Mouse (Mus musculus): Measurements from ENCODE around the gene Mfng.

Gene Mfng

GRCm38 (mm10) chr15:78779690-78780089 is 6.4 kb upstream of the Mfng start:
- Histone ChIP-seq H3K27me3 (ENCODE audit: control insufficient read depth, insufficient read depth, low read length, poor library complexity, severe bottlenecking) (no peaks in the 10 kb centered on the region), H3K36me3 (ENCODE audit: control insufficient read depth, insufficient read depth, low read length, poor library complexity, severe bottlenecking) (no peaks in the 10 kb centered on the region)
- no peak for DNase-seq (ENCODE audit: low read depth, low spot score)

DNA sequence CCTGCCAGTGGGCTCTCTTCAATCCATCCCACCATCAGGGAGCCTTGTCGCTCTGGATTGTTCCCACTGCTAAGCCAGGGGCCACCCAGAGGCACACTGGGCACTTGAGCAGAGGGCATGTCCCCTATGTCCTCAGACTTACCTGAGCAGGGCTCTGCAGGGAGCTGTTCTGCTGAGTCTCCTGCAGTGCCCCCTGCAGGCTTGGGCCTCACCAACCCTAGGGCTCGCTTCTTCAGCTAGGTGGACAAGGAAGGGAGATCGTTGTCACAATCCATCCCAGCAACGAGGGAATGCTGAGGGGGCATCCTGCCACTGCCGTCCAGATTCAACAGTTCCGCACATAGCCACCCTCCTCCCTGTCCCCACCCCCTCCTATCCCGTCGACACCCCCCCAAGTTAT is 6.0 kb upstream of the Mfng start:
- peak; percentile 23 for DNase-seq (ENCODE audit: low read depth, low spot score)
- no peaks in the 10 kb centered on the region for H3K36me3 ChIP-seq (ENCODE audit: control insufficient read depth, insufficient read depth, low read length, poor library complexity, severe bottlenecking)
- no peaks in the 10 kb centered on the region for H3K27me3 ChIP-seq (ENCODE audit: control insufficient read depth, insufficient read depth, low read length, poor library complexity, severe bottlenecking)

GRCm38 (mm10) chr15:78778077-78778870 is 5.0 kb upstream of the Mfng start:
- Histone ChIP-seq H3K36me3 (ENCODE audit: control insufficient read depth, insufficient read depth, low read length, poor library complexity, severe bottlenecking) (no peaks in the 10 kb centered on the region), H3K27me3 (ENCODE audit: control insufficient read depth, insufficient read depth, low read length, poor library complexity, severe bottlenecking) (no peaks in the 10 kb centered on the region)
- DNase-seq (ENCODE audit: low read depth, low spot score): peak; percentile 77

DNA sequence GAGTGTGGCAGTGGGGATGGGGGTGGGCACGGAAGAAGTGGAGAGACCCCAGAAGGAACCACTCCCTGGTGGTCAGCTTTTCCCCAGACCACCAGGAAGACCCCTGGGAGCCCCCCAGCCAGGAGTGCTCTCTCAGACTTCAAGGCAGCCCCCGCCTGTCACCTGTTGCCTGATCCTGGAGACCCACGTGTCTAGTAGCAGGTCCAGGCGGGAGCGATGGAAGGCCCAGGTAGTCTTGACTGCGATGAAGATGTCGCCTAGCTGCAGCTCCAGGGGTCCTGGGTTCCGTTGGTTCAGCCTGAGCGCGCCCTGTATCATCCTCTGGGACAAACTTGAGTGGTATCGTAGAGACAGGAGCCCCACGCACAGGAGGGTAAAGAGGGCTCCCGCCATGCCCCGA is 419 bp downstream of the Mfng start:
- no peak for DNase-seq (ENCODE audit: low read depth, low spot score)
- Histone ChIP-seq H3K27me3 (ENCODE audit: control insufficient read depth, insufficient read depth, low read length, poor library complexity, severe bottlenecking) (no peaks in the 10 kb centered on the region), H3K36me3 (ENCODE audit: control insufficient read depth, insufficient read depth, low read length, poor library complexity, severe bottlenecking) (no peaks in the 10 kb centered on the region; the same call in 1 of the 2 replicates)

GRCm38 (mm10) chr15:78772368-78772763 is 909 bp downstream of the Mfng start:
- no peaks in the 10 kb centered on the region; the same call in 1 of the 2 replicates for H3K36me3 ChIP-seq (ENCODE audit: control insufficient read depth, insufficient read depth, low read length, poor library complexity, severe bottlenecking)
- peak; percentile 37 for DNase-seq (ENCODE audit: low read depth, low spot score)
- H3K27me3 ChIP-seq (ENCODE audit: control insufficient read depth, insufficient read depth, low read length, poor library complexity, severe bottlenecking): no peaks in the 10 kb centered on the region

DNA sequence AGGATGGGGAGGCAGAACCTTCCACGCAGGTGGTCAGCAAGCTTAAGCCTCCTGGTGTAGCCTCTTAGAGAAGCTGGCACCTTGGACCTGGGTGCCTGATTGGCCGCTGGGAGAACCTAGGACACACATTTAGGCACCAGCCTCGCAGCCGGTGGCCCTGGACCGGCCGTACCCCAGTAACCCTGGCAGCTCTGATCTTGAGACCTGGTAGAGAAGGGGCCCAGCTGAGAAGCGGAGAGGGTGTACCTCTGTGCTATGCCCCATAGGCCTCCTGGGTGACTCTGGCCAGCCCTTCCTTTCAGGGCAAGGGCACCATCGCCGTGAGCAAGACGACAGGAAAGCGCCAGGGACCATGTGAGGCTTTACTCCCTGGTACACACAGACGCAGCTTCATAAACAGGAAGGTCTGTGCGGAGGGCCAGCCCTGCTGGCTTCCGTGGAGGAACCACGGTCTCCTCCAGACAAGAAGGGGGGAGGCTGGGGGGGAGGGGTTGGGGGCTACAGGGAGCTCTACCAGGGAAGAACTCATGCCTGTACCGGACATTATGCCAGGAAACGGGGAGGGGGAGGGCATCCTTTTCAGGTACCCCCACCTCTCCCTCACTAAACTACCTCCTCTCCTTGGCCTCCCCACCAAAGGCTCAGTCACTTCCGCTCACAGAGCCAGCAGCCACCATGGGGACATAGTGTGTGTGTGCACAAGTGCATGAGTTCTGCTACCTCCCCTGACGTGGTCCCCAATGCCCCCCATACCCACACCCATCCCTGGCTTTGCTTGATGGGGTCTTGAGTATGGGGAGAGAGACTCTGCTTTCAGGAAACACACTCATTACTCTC is 1.5 kb downstream of the Mfng start:
- H3K36me3 ChIP-seq (ENCODE audit: control insufficient read depth, insufficient read depth, low read length, poor library complexity, severe bottlenecking): peaks cover 4% of the 10 kb centered on the region
- H3K27me3 ChIP-seq (ENCODE audit: control insufficient read depth, insufficient read depth, low read length, poor library complexity, severe bottlenecking): no peaks in the 10 kb centered on the region
- peak; percentile 57 for DNase-seq (ENCODE audit: low read depth, low spot score)

- H3K36me3 ChIP-seq (ENCODE audit: control insufficient read depth, insufficient read depth, low read length, poor library complexity, severe bottlenecking): peaks cover 9% of the 10 kb centered on the region
- DNase-seq (ENCODE audit: low read depth, low spot score): no peak
- no peaks in the 10 kb centered on the region for H3K27me3 ChIP-seq (ENCODE audit: control insufficient read depth, insufficient read depth, low read length, poor library complexity, severe bottlenecking)
Measured at GRCm38 (mm10) chr15:78770983-78771355, 2.3 kb downstream of the Mfng start.

GRCm38 (mm10) chr15:78770234-78770982 is 2.9 kb downstream of the Mfng start:
- peaks cover 9% of the 10 kb centered on the region for H3K36me3 ChIP-seq (ENCODE audit: control insufficient read depth, insufficient read depth, low read length, poor library complexity, severe bottlenecking)
- DNase-seq (ENCODE audit: low read depth, low spot score): no peak
- no peaks in the 10 kb centered on the region for H3K27me3 ChIP-seq (ENCODE audit: control insufficient read depth, insufficient read depth, low read length, poor library complexity, severe bottlenecking)

- Histone ChIP-seq H3K27me3 (ENCODE audit: control insufficient read depth, insufficient read depth, low read length, poor library complexity, severe bottlenecking) (no peaks in the 10 kb centered on the region), H3K36me3 (ENCODE audit: control insufficient read depth, insufficient read depth, low read length, poor library complexity, severe bottlenecking) (peaks cover 13% of the 10 kb centered on the region)
- no peak for DNase-seq (ENCODE audit: low read depth, low spot score)
Measured at GRCm38 (mm10) chr15:78769064-78769463, 4.2 kb downstream of the Mfng start.

DNA sequence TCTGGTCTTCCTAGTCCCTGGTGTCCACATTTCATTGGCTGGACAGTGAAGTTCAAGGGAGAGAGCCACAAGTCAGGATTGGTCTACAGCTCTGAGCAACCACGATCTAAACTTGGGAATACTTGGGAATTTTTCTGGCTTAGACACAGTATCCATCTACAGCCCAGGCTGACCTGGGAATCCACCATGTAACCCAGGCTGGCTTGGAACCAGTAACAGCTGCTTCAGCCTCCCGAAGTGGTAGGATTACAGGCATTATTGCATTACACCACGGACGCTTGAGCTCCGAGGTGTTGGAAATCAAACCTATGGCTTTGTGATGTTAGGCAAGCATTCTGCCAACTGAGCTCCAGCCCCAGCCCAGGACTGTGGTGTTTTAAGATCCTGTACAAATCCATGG is 9.6 kb downstream of the Mfng start:
- no peak for DNase-seq (ENCODE audit: low read depth, low spot score)
- no peaks in the 10 kb centered on the region for H3K27me3 ChIP-seq (ENCODE audit: control insufficient read depth, insufficient read depth, low read length, poor library complexity, severe bottlenecking)
- peaks cover 20% of the 10 kb centered on the region for H3K36me3 ChIP-seq (ENCODE audit: control insufficient read depth, insufficient read depth, low read length, poor library complexity, severe bottlenecking)

- H3K36me3 ChIP-seq (ENCODE audit: control insufficient read depth, insufficient read depth, low read length, poor library complexity, severe bottlenecking): peaks cover 20% of the 10 kb centered on the region
- DNase-seq (ENCODE audit: low read depth, low spot score): no peak
- no peaks in the 10 kb centered on the region for H3K27me3 ChIP-seq (ENCODE audit: control insufficient read depth, insufficient read depth, low read length, poor library complexity, severe bottlenecking)
Measured at GRCm38 (mm10) chr15:78763210-78763609, 10.1 kb downstream of the Mfng start.

DNA sequence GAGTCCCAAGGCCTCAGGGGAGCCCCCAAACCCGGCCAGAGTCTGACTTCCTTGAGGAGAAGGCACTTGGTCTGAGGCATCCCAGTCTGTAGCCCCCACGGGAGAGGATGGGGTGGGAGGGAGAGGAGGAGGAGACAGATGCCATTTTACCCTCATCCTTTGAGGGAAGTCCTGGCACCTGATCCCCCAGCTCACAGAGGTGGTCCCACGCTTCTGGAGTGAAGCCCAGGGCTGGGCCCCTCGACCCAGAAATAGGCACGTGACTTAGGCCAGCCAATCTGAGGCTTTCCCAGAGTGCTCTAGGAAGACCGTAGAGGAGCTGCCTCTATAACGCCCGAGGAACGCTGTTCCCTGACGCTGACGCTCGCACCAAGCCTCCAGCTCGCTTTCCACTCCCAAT is 12.2 kb downstream of the Mfng start:
- DNase-seq (ENCODE audit: low read depth, low spot score): no peak
- Histone ChIP-seq H3K27me3 (ENCODE audit: control insufficient read depth, insufficient read depth, low read length, poor library complexity, severe bottlenecking) (no peaks in the 10 kb centered on the region), H3K36me3 (ENCODE audit: control insufficient read depth, insufficient read depth, low read length, poor library complexity, severe bottlenecking) (peaks cover 13% of the 10 kb centered on the region)

DNA sequence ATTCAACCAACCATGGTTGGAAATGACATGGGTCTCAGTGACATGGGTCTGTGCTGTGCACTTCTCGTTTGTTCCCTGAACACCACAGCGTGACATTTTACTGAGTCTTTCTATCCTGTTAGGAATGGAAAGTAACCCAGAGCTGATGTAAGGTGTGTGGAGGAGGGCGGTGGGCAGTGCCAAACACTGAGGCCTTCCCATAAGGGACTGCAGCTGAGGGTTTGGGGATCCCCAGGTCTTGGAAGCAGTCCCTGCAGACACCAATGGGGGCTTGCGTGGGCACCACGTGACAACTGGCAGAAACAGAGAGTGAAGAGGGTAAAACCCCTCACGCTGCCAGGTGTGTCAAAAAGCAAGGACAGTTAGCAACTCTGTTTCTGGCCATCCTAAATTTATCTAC is 15.1 kb downstream of the Mfng start:
- H3K36me3 ChIP-seq (ENCODE audit: control insufficient read depth, insufficient read depth, low read length, poor library complexity, severe bottlenecking): peaks cover 9% of the 10 kb centered on the region
- no peak for DNase-seq (ENCODE audit: low read depth, low spot score)
- no peaks in the 10 kb centered on the region for H3K27me3 ChIP-seq (ENCODE audit: control insufficient read depth, insufficient read depth, low read length, poor library complexity, severe bottlenecking)

DNA sequence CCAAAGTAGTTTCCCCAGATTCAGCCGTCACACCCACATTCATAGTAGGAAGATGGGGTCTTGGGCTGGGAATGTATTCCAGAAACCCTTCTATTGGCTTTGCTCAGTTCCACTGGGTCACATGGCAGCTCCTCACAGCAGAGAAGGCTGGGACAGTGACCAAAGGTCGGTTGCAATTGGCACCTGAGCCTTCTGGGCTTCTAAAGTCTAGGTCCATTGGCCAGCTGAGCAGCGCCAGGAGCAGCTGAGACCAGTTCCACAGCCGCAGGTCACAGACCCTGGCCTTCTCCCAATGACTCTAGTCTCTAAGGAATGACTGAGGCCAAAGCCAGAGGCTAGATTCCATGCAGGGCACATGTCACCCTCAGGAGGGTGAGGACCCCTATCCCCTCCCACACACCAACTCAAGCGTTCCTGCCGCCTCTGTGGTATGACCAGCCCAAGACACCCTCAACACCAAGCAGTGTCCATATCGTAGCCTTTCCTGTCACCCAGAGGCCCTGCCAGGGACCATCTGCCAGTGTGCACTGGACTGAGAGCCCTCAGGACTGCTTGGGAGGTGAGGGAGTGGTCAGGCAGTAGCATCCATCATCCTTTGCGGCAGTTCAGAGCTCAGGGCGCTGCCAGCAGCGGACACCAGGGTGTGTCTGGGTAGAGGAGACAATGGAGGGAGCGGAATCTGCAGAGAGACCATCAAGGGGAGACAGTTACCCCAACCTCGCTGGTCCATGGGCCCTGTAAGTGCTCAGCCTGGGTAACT is 17.1 kb downstream of the Mfng start:
- no peak for DNase-seq (ENCODE audit: low read depth, low spot score)
- H3K27me3 ChIP-seq (ENCODE audit: control insufficient read depth, insufficient read depth, low read length, poor library complexity, severe bottlenecking): no peaks in the 10 kb centered on the region
- peaks cover 2% of the 10 kb centered on the region for H3K36me3 ChIP-seq (ENCODE audit: control insufficient read depth, insufficient read depth, low read length, poor library complexity, severe bottlenecking)

Measured in splenic B cell, adult 2 months (primary cell).